Mouse (Mus musculus): ENCODE results near the gene Neb.
A peak's percentile ranks its signal among the peaks of the same experiment; 100 is the strongest.

Gene Neb

DNA sequence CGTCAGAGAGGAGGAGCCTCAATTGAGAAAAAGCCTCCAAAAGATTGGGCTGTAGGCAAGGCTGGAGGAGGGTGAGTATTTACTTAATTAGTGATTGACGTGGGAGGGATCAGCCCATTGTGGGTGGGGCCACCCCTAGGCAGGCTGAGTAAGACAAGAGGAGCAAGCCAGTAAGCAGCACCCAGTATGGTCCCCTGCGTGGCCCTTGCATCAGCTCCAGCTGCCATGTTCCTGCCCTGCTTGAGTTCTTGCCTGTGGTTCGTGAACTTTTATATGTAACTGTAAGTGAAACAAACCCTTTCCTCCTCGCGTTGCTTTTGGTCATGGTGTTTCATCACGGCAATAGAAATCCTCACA, at the start of gene Neb:
Gene Neb, minus strand, starts transcription at position 27 of the 357 bp plus-strand sequence.
- DNase-seq (ENCODE audit: low spot score in 2 of 2) = no peak

DNA sequence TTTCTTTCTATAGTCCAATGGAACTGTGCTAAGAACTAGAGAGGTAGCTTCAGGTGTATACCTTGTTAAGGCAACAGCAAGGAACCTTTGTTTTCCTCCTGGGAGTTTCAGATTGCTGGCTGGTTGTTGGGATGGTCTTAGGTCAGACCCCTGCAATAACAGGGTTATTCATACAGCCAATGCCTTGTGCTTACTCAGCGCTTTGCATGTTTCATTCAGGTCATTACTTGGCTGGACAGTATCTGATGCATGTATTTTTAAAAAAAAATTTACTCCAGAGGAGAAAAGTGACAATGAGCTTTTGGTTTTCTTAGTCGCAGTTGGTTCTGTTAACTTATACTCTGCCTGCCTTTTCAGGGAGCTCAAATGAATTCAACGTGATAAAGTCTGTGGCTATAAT, 49.1 kb upstream of the Neb start:
- no peak for DNase-seq (ENCODE audit: low spot score in 2 of 2)

DNA sequence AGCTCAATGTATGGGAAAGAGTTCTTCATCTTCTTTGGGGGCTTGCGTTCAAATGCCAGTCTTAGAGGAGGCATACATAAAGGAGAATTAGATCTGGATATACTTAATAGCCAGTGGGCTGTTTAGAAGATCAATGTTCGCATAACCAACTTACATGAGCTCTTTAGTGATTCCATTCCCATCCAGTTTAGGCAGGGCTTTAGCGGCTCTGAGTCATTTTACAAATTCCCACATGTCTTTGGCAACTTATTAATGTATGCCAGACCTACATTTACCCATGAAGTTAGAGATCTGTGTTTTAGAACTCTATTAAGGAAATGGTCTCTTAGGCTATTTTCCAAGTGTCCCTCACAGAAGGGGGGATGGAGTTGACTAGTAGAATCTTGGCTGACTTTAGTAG, 47.8 kb upstream of the Neb start:
- no peak for DNase-seq (ENCODE audit: low spot score in 2 of 2)

DNA sequence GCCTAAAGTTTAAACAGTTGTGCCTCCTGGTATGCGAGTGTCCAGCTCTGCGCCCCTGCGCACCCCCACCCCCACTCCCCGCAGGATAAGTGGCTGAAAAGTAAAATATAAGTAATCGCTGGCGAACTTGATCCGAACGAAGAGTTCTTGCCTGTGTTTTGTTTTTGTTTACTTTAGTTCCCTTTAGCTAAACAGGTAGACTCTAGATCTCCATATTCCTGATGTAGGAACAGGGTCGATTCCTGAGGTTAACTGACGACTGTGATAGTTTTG, 47.2 kb upstream of the Neb start:
- no peak for DNase-seq (ENCODE audit: low spot score in 2 of 2)

DNA sequence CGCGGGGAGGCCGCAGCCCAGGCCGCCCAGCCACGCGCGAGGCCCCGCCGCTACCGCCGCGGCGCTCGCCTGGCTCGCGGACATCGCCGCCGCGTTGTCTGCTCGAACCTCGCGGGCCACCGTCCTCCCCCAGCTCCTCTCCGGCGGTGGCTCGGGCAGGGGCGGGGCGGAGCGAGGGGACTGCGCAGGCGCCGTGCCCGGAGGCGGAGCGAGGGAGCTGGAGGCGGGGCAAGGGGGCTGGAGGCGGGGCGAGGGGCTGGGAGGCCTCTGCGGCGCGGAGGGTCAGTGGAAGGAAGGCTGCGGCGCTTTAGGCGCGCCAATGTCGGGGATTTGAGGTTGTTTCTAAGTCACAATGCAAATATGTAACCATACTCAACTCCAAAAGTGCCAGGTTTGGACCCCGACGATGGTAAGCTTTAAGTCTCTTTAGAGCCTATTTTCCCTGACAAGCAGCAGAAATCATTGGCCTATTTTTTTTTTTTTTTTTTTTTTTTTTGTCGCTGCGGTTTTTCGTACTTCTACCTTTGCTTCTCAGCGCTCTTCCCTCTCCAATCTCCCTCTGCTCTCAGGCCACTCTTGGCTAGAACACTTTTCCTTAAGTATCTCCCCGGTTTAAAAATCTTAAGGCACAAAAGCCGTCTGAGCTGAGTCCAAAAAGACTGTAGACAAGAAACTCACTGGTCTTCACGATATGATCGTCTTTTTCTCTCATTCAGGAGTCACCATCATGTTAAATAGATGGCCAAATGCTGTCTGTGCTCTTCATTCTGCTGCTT, 46.7 kb upstream of the Neb start, which contains the start of gene Arl5a:
Gene Arl5a, minus strand, starts transcription at position 155 of the 776 bp plus-strand sequence.
- peak; percentile 92 to 93 for DNase-seq (ENCODE audit: low spot score in 2 of 2)

DNA sequence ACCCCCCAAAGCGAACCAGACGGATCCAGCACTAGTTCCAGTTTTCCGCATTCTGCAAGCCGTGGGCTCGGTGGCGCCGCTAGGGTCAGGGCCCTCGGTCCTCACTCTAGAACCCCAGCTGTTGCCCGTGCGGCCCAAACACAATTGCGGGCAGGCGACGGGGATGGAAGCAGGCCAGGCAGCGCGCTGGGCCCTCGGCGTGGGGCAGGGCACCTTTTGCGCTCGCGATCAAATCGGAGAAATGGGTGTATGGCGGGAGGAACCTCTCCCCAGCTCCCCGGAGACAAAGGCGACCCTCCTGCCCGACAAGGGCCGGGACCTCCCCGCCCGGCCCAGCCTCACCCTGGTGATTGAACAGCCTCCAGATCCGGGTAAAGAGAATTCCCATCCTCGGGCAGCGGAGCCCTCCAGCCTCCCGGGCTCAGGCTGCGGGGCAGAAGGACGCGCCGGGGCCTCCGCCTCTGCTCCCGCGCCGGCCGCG, 46.0 kb upstream of the Neb start:
- no peak for DNase-seq (ENCODE audit: low spot score in 2 of 2)

DNA sequence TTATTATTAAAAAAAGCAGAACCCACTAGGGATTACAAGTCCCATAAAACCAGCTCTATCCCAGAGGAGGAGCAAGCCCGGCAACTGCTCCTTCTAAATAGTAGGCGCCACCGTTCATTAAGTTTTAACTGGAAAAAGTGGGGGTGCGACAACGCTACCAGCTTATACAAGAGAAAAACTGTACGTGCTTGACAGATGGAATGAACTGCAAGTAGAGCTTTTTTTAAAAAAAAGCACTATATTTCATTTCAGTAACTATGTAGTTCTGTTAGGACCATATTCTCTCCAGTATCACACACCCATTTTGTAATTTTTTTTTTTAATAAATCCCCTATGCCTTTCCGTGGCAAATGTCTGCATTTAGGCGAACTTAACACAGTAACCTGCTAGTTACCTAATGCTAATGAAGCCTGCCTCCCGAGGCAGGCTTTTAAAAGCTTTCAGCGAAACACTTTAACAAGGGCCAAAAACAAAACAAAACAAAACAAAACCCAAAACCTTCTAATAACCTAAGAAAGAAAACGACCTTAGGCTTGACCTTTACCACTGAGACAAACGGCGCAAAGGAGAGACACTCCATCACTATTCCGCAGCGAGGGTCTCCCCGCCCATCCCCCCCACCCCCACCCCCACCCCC, 45.5 kb upstream of the Neb start:
- no peak for DNase-seq (ENCODE audit: low spot score in 2 of 2)

DNA sequence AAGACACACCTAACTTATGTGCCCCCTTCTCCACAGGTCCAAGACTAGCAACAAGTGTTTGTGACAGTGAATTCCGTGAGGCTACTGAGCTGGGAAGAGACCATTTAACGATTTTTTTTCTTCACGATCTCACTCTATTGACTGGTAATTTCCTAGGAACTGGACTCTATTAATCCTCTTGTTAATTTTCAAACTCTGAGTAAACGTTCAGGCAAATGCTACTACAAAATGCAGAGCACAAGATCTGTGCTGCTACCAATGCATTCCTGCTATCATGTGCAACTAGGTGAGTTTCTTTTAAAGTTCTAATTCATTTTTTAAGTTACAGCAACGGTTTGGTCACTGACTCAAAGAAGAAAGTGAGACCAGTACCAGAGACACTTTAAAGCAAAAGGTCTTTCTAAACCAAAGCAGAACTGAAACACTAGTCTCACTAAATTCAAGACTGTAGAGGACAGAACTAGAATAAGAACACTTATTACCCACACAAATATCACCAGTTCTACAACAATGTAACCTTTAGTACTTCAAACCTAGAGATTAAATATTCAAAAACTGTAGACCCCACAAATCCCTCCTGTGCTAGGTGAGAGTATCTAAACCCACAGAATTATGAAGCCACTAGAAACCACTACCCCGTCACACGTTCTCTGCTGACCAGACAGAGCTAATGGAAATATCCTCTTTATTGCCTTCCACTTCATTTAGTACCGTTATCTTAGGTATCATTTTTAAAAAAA, 44.8 kb upstream of the Neb start:
- no peak for DNase-seq (ENCODE audit: low spot score in 2 of 2)

DNA sequence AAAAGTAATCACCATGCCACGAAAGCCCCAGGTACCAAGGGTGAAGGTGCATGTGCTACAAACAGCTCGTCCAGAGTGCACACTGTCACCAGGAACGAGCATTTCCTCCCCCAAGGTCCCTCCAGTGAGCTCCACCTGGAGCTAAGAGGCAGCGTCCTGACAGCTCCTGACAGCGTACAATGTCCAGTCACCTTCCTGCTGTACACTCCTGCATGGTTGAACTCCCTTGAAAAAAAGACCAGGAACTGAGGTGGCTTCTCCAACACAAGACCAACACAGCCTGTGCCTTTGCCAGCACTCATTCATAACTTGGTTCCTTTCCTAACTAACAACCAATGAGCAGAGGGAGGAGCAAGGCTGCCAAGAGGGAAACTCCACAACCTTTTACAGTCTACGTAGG, 42.9 kb upstream of the Neb start:
- no peak for DNase-seq (ENCODE audit: low spot score in 2 of 2)

DNA sequence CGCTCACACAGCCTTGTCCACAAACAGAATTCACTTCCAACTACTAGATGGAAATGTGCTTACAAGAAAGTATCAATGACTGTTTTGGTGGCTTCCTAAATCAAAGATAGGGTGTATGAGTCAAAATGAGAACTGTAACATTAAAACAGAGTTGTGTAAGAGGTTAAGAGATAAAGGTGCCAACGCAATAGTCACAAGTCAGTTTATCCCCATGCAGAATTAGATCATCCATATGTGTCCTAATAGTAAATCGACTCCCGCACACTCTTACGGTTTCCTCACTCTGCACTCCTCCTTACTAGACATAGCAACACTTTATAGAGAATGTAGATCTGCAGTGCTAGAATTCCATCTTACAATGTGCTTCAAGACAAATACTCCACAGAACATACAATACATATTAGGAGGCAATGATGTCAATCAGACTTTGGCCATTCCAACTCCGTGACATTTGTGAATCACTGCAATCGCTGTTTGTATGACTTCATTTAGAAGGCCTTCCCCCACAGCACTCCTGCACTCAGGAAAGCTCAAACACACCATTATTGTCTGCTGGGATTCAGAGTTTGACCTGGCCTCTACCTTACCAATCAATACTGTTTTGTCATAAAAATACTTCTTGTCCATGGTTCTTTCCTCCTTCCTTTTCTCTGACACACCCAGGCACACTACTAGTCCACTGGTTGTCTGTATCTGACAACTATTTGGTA, 41.9 kb upstream of the Neb start:
- DNase-seq (ENCODE audit: low spot score in 2 of 2) = no peak

DNA sequence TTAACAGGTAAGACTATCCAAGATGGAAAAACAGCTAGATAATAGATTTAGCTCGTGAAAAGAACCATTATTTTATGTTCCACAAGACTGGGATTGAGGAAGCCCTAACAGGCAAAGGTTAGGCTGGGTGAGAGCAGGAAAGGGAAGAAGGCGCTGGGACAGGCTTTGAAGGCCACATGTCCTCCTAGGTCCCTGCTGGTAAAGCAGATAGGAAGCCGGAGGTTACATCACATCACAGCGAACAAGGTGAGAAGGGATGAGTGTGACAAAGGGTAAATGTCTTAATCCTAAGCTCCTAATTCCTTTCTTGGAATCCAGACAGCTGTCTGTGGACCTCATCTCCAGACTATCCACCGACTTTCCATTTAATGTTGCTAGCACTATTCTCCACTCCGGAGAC, 41.0 kb upstream of the Neb start:
- no peak for DNase-seq (ENCODE audit: low spot score in 2 of 2)

DNA sequence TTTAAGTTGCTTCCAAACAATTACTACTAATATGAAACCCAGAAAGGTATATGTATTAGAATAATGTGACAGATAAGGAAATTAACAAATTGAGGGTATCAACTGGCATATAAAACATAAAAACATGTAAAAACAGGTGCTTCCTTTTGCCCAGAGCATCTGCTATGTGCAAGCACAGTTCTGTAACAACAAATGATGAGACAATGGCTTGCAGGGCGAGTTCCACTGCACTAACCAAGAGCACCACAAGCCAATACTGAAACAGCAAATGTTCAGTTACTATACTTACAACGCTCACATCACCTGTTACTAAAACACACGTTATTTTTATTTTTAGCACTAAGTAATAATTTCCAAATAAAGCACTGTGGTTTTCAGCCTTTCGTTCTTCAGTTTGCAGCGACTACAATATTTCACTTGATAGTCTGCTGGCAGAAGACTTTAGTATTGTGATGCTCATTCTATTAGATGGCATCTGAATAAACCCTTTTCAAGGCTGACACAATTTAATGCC, 34.3 kb upstream of the Neb start:
- no peak for DNase-seq (ENCODE audit: low spot score in 2 of 2)

DNA sequence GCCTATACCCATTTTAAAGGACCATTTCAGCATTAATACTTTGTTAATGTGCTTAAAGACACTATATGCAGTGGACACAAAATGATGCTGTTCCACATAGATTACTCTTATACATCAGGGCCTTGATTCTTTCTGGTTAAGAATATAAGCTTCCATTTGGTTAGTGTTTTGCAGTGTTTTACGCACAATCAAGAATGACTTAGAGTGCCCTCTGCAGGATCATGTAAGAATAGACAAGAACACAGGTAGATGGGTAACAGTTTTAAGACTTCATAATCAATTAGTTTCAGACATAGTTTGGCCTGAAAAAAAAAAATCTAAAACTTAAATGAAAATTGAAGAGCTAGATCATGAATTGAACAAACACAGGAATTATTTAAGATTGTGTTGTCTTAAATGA, 28.2 kb upstream of the Neb start:
- no peak for DNase-seq (ENCODE audit: low spot score in 2 of 2)

DNA sequence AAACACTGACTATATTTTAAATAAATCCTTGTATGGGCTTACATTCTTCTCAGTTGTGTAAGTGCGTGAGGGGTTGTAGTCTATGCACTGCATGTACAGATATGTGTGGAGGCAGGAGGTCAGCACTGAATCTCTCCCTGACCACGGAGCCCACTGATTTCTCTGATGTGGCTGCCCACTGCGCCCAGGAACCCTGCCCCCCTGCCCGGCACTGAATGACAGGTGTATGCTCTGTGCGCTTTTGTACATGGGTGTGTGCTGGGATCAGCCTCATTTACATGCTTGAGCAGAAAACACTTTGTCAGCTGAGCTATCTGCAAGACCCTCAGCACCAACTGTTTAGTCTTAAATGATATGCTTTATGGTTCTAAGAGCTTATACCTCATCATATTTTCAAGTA, 27.0 kb upstream of the Neb start:
- DNase-seq (ENCODE audit: low spot score in 2 of 2) = no peak

DNA sequence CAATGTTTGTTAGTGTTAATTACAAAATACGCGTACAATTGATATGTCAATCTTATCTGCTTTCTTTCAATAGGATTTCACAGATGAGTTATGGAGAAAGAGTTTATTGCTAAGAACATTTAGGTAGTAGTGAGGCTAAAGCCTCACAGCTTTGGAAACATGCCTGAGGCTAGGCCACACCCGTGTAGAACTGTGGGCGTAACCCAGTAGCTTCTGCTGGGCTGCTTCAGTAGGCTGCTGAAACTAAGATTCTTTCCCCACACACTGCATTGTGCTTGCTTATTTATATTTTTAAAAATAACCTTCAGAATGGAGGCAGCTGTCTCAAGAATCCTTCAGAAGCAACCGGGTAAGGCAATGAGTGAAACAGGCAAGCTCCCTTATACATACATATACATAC, 16.3 kb upstream of the Neb start:
- DNase-seq (ENCODE audit: low spot score in 2 of 2) = no peak

DNA sequence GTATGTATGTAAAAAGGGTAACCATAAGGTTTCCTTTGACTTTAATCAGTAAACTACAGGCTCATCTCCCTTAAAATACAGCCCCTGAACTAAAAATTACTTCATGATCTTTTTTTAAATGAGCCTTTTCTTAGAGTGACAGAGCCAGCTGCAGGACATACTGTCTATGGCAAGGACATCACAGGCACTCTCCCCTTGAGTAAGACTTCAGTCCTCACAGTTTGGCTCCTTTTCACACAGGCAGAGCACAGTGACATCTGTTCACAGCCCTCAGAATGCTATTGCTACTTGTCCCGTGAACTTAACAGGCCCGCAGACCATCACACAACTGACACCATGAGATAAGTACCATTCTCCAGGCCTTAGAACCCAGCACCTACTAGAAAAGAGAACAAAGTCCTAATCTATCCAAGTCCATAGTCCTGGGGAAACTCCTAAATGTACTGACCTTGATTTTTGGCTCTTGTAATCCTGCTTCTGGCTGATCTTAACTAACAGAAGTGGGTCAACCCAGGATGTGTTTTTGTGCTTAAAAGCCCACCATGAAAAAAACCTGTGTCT, 12.2 kb upstream of the Neb start:
- no peak for DNase-seq (ENCODE audit: low spot score in 2 of 2)

DNA sequence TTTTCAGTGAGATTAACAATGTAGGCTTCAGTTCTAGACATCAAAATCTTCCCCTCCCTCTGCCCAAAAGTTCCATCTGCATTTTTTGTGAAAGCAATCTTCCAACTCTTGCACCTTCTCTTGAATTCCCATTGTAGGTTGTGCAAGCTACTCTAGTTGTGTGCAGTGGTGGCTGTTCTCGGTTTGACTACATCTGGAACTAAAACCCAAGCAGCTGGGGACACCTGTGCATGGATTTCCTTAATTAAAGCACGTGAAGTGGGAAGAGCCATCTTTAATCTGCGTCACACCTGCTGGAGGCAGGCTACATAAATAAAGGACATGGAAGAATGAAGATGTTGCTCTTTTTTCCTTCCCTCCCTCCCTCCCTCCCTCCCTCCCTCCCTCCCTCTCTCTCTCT, 11.7 kb upstream of the Neb start:
- no peak for DNase-seq (ENCODE audit: low spot score in 2 of 2)

DNA sequence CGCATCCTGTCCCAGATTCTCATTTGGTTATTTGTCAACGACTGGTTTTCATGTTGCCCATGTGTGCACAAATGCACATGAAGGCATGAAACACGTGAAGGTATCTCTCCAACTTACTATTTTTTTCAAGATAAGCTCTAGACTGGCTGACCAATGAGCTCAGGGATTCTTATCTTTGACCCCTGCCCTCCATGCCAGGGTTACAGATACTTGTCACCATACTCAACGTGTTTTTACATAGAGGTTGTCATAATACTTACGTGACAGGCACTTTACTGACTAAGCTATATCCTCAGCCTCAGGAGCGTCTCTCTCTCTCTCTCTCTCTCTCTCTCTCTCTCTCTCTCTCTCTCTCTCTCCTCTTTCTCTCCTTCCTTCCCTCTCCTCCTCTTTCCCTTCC, 8.2 kb upstream of the Neb start:
- no peak for DNase-seq (ENCODE audit: low spot score in 2 of 2)

DNA sequence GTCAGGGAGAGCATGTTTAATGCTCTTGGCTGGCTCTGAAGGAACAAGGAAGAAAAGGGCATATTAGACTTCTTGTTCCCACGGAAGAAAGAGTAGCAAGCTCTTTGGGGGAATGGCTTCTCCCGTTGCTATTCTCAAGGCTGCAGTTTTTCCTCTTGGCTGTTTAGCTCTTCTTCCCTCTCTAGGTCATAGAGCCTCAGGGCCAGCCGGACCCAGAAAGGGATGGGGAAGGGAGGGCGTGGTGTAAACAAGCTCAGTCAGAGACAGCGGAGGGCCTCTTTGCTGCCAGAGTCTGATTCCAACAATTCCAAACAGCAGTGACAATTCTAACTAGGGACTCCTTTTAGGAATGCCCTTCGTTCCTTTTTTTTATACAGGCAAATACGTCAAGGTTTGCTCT, 7.8 kb upstream of the Neb start:
- DNase-seq (ENCODE audit: low spot score in 2 of 2) = no peak

DNA sequence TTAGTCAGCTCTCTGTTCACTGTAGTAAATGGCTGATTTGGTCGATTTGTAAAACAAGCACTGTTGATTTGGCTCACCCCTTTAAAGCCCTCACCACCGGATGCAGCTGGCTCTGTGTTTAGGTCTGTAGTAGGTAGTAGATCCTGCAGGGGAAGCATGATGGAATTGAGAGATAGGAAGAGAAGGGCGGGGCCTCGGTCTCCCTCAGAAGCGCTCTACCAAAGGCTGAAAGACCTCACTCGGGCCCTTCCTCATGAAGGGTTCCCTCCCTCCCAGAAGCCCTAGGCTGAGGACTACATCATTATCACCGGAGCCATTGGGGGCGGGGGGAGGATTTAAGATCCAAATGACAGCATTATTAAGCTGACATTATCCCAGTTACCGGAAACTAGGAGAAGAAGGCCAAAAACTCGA, 581 bp upstream of the Neb start:
- peak; percentile 1 to 3 for DNase-seq (ENCODE audit: low spot score in 2 of 2)

DNA sequence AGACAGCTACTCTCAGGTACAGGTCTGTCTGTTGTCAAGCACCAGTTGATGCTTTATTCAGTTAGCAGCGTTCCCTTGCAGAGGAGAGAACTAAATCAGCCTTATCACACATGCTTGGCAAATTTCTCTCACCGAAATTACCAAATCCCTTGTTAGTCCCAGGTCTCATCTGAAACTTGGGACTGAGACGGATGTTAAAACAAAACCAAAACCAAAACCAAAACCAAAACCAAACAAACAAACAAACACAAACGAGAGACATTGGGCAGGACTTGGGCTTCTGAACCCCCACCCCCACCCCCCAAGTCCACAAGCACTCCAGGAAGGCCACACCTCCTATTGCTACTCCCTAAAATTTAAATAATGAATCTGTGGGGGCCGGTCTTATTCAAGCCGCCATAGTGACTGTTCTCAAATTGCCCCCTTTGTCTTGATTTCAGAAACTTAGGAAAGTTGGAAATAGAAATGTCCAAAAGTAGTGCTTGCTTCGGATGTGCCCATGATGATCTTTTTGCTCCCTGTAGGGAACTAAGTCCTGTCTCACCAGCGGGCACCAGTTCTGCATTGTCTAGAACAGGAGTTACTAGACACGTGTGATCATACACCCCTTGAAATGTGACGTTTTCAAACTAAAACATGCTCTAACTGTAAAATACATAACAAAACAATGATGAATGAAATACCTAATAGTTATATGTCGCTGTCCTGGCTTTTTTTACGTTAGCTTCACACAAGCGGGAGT, 397 bp downstream of the Neb start:
- DNase-seq (ENCODE audit: low spot score in 2 of 2) = no peak
